Mouse (Mus musculus): ENCODE measurements at regions not wholly inside any gene's neighbourhood (a gene's known extent, or its start where the extent isn't known, plus 50 kb on each side); places are given as distances from the start of the nearest gene placed in this dataset.
A peak's percentile ranks its signal among the peaks of the same experiment; 100 is the strongest.

GRCm38 (mm10) chr15:13765411-13765810 lies 591.9 kb upstream of the Cdh6 start:
- DNase-seq = no peak

- DNase-seq = no peak
Observed at GRCm38 (mm10) chr15:13764587-13764986, 591.1 kb upstream of the Cdh6 start.

GRCm38 (mm10) chr15:13746559-13746958 lies 573.1 kb upstream of the Cdh6 start:
- no peak for DNase-seq

- DNase-seq = no peak
Observed at GRCm38 (mm10) chr15:13706276-13706675, 532.8 kb upstream of the Cdh6 start.

- DNase-seq = no peak
Observed at GRCm38 (mm10) chr15:13705187-13705586, 531.7 kb upstream of the Cdh6 start.

GRCm38 (mm10) chr15:13668193-13668592 lies 494.7 kb upstream of the Cdh6 start:
- no peak for DNase-seq

- DNase-seq = no peak
Observed at GRCm38 (mm10) chr15:13667278-13667677, 493.8 kb upstream of the Cdh6 start.

- no peak for DNase-seq
Observed at GRCm38 (mm10) chr15:13662275-13662674, 488.8 kb upstream of the Cdh6 start.

GRCm38 (mm10) chr15:13655038-13655437 lies 481.6 kb upstream of the Cdh6 start:
- no peak for DNase-seq

- no peak for DNase-seq
Observed at GRCm38 (mm10) chr15:13635346-13635940, 462.0 kb upstream of the Cdh6 start.

GRCm38 (mm10) chr15:13602133-13602532 lies 428.7 kb upstream of the Cdh6 start:
- DNase-seq = no peak

GRCm38 (mm10) chr15:13597856-13598255 lies 424.4 kb upstream of the Cdh6 start:
- no peak for DNase-seq

- DNase-seq = no peak
Observed at GRCm38 (mm10) chr15:13593823-13594222, 420.3 kb upstream of the Cdh6 start.

GRCm38 (mm10) chr15:13590864-13591263 lies 417.4 kb upstream of the Cdh6 start:
- DNase-seq = no peak

GRCm38 (mm10) chr15:13583300-13583699 lies 409.8 kb upstream of the Cdh6 start:
- no peak for DNase-seq

GRCm38 (mm10) chr15:13582134-13582533 lies 408.7 kb upstream of the Cdh6 start:
- no peak for DNase-seq

- no peak for DNase-seq
Observed at GRCm38 (mm10) chr15:13573621-13574020, 400.1 kb upstream of the Cdh6 start.

- DNase-seq = peak; percentile 7 to 17
Observed at GRCm38 (mm10) chr15:13560920-13561319, 387.4 kb upstream of the Cdh6 start.

GRCm38 (mm10) chr15:13549207-13549837 lies 375.8 kb upstream of the Cdh6 start:
- DNase-seq = no peak

- DNase-seq = no peak
Observed at GRCm38 (mm10) chr15:13540026-13540425, 366.6 kb upstream of the Cdh6 start.

GRCm38 (mm10) chr15:13534017-13534416 lies 360.5 kb upstream of the Cdh6 start:
- no peak for DNase-seq

- no peak for DNase-seq
Observed at GRCm38 (mm10) chr15:13529960-13530359, 356.5 kb upstream of the Cdh6 start.

- no peak for DNase-seq
Observed at GRCm38 (mm10) chr15:13529050-13529449, 355.6 kb upstream of the Cdh6 start.
